Mouse (Mus musculus): Measurements from ENCODE around the gene Cacul1.

Gene Cacul1

GRCm38 (mm10) chr19:60529302-60529701 is 51.5 kb downstream of the Cacul1 start:
- DNase-seq, result no peak

GRCm38 (mm10) chr19:60528602-60529001 is 52.2 kb downstream of the Cacul1 start:
- no peak for DNase-seq

DNA sequence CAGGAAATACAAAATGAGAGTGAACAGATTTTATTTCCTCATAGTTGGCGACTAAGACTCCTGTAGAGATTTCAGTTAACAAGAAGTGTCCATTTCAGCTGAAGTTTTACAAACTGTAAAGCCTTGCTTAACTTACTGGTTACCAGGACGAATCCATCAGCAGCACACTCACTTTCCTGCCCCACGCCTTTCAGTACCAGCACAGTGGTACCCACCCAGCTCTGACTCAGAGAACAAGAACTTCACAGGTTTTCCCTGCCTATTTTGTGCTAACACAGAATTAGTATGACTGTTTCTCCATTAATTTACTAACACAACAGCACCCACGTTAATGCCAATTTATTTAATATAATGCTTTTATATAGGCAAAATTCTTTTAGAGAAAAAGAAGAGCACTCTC is 53.9 kb downstream of the Cacul1 start:
- DNase-seq, result no peak

DNA sequence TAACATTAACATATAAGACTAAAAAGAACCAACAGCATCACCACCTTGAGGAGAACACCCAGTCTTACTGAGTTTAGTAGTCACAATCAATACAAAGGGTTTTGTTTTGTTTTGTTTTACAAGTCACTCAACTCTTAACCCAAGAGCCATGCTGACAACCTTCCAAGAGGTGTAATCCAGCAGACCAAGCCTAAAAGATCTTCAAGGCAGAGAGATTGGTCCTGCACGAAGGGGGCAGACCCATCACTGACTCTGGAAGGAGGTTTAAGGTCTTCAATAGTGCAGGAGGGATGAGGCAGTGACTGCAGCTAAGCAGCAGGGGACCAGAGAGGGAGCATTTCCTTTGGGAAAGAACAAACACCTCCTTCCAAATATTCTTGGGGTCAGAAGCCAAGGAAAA is 55.7 kb downstream of the Cacul1 start:
- DNase-seq, result no peak

- DNase-seq, result no peak
Measured at GRCm38 (mm10) chr19:60524678-60525077, 56.1 kb downstream of the Cacul1 start.

DNA sequence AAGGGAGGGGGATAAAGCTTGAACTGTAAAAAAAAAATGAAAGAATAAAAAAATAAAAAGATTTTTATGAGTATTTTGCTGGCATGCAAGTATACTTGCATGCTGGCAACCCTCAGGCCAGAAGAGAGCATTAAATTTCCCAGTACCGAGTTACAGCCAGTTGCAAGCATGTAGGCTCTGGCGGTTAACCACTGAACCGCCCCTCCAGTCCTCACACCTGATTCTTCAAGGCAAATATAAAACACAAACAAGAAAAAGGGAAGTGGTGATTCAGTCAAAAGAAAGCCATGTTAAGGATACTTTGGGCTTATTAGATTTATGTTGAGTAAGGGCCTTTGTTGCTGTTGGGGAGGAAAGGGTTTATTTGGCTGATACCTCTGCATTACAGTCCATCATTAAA is 60.7 kb downstream of the Cacul1 start:
- DNase-seq, result peak; percentile 14 to 24

GRCm38 (mm10) chr19:60515064-60515463 is 65.8 kb downstream of the Cacul1 start:
- DNase-seq, result no peak

- no peak for DNase-seq
Measured at GRCm38 (mm10) chr19:60513431-60513830, 67.4 kb downstream of the Cacul1 start.

- DNase-seq, result no peak
Measured at GRCm38 (mm10) chr19:60500209-60500608, 80.6 kb downstream of the Cacul1 start.

DNA sequence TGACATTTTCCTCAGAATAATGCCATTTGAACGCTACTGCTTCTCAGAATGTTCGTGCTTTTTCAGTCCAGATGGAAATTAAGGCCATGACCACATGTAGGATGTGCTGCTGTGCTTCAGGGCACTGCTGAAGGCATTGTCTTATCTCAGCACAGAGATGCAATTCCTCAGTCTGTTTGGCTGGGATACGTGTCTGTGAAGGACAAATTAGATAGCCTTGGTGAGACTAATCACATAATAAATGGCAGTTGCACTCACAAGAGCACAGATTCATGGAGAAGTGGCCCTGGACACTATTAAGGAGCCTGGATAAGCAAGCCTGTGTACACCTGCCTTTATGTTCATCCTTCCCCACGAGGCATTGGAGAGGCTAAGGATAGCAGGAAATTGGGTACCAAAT is 83.7 kb downstream of the Cacul1 start:
- DNase-seq, result no peak

DNA sequence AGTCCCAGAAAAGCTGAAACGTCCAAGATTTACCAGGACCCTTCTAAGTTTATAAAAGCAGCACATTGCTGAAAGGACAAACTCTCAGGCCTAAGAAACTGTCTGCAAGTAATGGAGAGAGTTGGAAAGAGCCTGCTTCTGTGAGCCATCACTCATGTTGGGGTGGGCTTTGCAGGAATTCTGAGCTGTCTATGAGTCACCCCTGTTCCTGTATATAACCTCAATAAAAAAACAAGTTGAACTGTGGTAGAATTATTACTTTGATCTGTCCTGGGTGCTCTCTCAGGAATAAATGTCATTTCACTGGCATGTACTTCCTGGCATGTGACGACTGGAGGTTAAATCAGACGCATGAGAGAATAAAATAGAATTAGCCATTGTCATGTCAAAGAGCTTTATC is 85.1 kb downstream of the Cacul1 start:
- no peak for DNase-seq

DNA sequence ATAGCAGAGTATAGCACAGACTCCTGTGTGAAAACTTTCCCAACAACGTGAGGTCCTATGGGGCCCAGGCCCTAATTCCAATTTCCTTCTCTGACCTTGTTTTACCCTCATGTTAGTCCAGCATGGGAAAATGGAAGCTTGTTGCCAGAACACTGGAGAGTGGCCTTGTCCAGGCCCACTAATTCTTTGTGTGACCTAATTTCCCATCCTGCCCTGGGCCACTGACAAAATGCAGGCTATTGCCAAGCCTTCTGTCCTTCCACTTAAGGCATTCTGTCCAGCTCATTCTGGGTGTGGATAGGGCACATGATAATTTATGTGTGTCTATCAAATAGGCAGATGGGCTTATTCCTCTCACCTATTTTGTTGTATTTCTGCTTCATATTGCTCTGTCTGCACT is 91.3 kb downstream of the Cacul1 start:
- DNase-seq, result no peak

DNA sequence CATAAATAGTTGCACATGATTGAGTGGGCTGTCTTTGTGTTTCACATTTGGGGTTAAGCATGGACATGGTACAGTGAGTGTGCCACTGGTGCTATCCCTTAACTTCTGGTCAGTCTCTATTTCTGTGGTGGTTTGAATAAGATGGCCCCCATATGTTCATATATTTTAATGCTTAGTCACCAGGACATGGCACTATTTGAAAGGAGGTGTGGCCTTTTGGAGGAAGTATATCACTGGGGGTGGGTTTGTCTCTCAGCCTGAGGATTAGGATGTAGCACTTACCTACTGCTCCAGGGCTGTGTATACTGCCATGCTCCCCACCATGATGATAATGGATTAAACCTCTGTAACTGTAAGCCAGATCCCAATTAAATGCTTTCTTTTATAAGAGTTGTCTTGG is 95.6 kb downstream of the Cacul1 start:
- DNase-seq, result no peak

- no peak for DNase-seq
Measured at GRCm38 (mm10) chr19:60478859-60479258, 102.0 kb downstream of the Cacul1 start.

GRCm38 (mm10) chr19:60477788-60478187 is 103.0 kb downstream of the Cacul1 start:
- DNase-seq, result no peak
